25 mouse cellular contexts compared by ENCODE assay signal in the genomic region with DNA sequence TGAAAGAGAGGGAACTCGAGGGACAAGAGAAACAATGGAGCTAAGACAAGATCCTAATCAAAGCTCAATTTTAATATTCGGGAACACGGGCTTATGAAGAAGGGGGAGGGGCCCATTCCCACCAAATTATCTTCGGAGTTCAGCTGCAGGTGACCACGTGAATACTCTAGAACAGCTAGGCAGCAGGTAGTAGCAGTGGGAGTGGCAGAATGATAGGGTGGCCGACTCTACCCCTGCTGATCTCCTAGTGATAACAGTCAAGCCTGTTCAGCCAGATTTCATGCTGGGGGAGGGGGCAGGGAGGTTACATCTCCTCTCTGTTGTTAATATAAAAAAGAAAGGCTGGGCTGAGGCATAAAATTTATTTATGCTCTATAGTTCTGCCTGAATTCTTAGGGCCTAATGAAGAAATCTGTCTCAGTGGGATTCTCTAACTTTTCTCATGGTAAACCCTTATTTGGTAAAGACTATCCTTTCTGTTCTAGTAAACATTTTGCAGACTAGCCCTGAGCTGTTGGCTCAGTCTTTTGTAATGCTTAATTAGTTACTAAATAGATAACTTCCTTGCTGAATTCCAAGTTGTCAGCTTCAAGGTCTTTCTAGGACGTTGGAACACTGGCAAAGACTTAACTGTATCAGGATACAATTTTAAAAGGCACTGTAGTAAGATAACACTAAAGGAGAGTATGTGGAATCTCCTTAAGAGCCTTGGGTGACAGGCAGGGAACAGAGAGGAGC. TPM values are rescaled to one million over a fixed set of nuclear protein-coding genes. Genes with fewer than 3 reads are reported as not detected.
DNase-seq lines count a peak whose midpoint lies in the region; ATAC-seq lines count a peak whose summit lies in the region.
"Had no signal": no experiment of that assay in that cellular context is flagged by ENCODE, and none has a peak within 500 bp of the region (broad histone marks: within the 10 kb centered on the region; RNA-seq: fewer than 3 reads in every experiment).

No protein-coding gene starts in this region.

- DNase-seq in kidney, adult 9 months = peak; percentile 66
- peak; percentile 12 for DNase-seq in urinary bladder, postnatal 25 days (ENCODE audit: low spot score)
- DNase-seq in urinary bladder, postnatal 10 days (ENCODE audit: low spot score) = no peak
- peak; percentile 83 for DNase-seq in R1 (ENCODE audit: low read depth, low spot score)
- no peak for DNase-seq in midbrain, embryonic 10.5 days (ENCODE audit: low spot score)
- no peak for DNase-seq in cerebellum, postnatal 4 days (ENCODE audit: low spot score in 2 of 2)
- DNase-seq: adrenal gland, adult 8-10 months; B cell, adult 2 months; cerebellum, adult 2 months; cerebellum, postnatal 14 days; gastrocnemius, postnatal 14 days; heart, postnatal 36 days; right cerebral cortex, postnatal 25 days; thymus, postnatal 14 days had no signal

- H3K4me1 ChIP-seq in kidney, embryonic 14.5 days (ENCODE audit: control insufficient read depth, insufficient read depth, low read length) = no peaks in the 10 kb centered on the region
- no peaks in the 10 kb centered on the region for H3K4me1 ChIP-seq in midbrain, embryonic 10.5 days
- H3K4me1 ChIP-seq: forebrain, embryonic 13.5 days; lung, embryonic 15.5 days; stomach, embryonic 15.5 days had no signal

- H3K9me3 ChIP-seq in kidney, embryonic 14.5 days (ENCODE audit: control insufficient read depth, low read length) = no peaks in the 10 kb centered on the region
- H3K9me3 ChIP-seq in midbrain, embryonic 10.5 days (replicated peaks) = no peaks in the 10 kb centered on the region
- H3K9me3 ChIP-seq: heart, embryonic 10.5 days; lung, embryonic 15.5 days; stomach, embryonic 15.5 days had no signal

- no peak for ATAC-seq in kidney, embryonic 14.5 days (ENCODE audit: low FRiP score, low TSS enrichment)
- ATAC-seq: forebrain, embryonic 13.5 days; inflammation-experienced regulatory T-cells, adult 6 months; midbrain, embryonic 16.5 days had no signal

- no peak overlapping the region for H3K9ac ChIP-seq in kidney, embryonic 14.5 days (ENCODE audit: low read depth, low read length)
- H3K9ac ChIP-seq: forebrain, embryonic 13.5 days; hindbrain, embryonic 14.5 days; lung, embryonic 15.5 days; stomach, embryonic 15.5 days had no signal

- WGBS in kidney, embryonic 14.5 days = 36% methylated on average over 7 of the region's 7 CpGs
- 40% methylated on average over 7 of the region's 7 CpGs for WGBS in midbrain, embryonic 10.5 days

- no peak overlapping the region for H3K4me2 ChIP-seq in kidney, embryonic 14.5 days (replicated peaks; ENCODE audit: low read depth, low read length)
- H3K4me2 ChIP-seq: forebrain, embryonic 13.5 days; hindbrain, embryonic 14.5 days; liver, embryonic 11.5 days; lung, embryonic 15.5 days; midbrain, embryonic 11.5 days; stomach, embryonic 15.5 days had no signal

- no peak overlapping the region for H3K4me3 ChIP-seq in kidney, embryonic 14.5 days (ENCODE audit: low read length)
- H3K4me3 ChIP-seq in midbrain, embryonic 10.5 days = no peak overlapping the region
- H3K4me3 ChIP-seq: forebrain, embryonic 13.5 days; heart, embryonic 10.5 days; lung, embryonic 15.5 days; stomach, embryonic 15.5 days had no signal

- no peaks in the 10 kb centered on the region for H3K36me3 ChIP-seq in kidney, embryonic 14.5 days (ENCODE audit: control insufficient read depth, insufficient read depth, low read length)
- no peaks in the 10 kb centered on the region for H3K36me3 ChIP-seq in midbrain, embryonic 10.5 days
- H3K36me3 ChIP-seq: heart, embryonic 10.5 days; lung, embryonic 15.5 days; stomach, embryonic 15.5 days had no signal

- H3K27me3 ChIP-seq in kidney, embryonic 14.5 days (ENCODE audit: control insufficient read depth, insufficient read depth, low read length) = no peaks in the 10 kb centered on the region
- no peaks in the 10 kb centered on the region for H3K27me3 ChIP-seq in midbrain, embryonic 10.5 days (ENCODE audit: low read depth, poor library complexity, severe bottlenecking)
- H3K27me3 ChIP-seq: forebrain, embryonic 13.5 days; lung, embryonic 15.5 days; stomach, embryonic 15.5 days had no signal

- H3K27ac ChIP-seq in kidney, embryonic 14.5 days (ENCODE audit: low read depth, low read length) = no peak overlapping the region
- no peak overlapping the region for H3K27ac ChIP-seq in midbrain, embryonic 10.5 days (replicated peaks)
- H3K27ac ChIP-seq: forebrain, embryonic 13.5 days; heart, embryonic 10.5 days; hindbrain, embryonic 14.5 days; kidney, postnatal 0 days; lung, embryonic 15.5 days; stomach, embryonic 15.5 days had no signal

RNA-seq across cellular contexts. Expression of a gene that starts 26.3 kb away (rescaled TPM):
- 2.3 and 2.7 TPM in 2 replicates for polyA plus RNA-seq in kidney, embryonic 14.5 days (2014; fragmentation: Nextera tagmentation; extraction: Ambion mirVana)
- polyA plus RNA-seq in midbrain, embryonic 10.5 days (2016; fragmentation: Nextera tagmentation; extraction: Ambion mirVana) = 7.9 and 13.1 TPM in 2 replicates
- polyA plus RNA-seq: inflammation-experienced regulatory T-cells, adult 6 months had no signal

Comparison
In these comparisons a context has a peak if more than half of its experiments do, and no peak if none do; other contexts are left out.
1. DNase-seq: peak in kidney, adult 9 months (single experiment), urinary bladder, postnatal 25 days (single experiment) and R1 (single experiment); none in urinary bladder, postnatal 10 days (single experiment), midbrain, embryonic 10.5 days (single experiment) and cerebellum, postnatal 4 days (0 of 2).